Mouse (Mus musculus) layer of hippocampus, adult 18-20 months (tissue): ENCODE measurements at regions not wholly inside any gene's neighbourhood (a gene's known extent, or its start where the extent isn't known, plus 50 kb on each side); places are given as distances from the start of the nearest gene placed in this dataset.
"Not testable (repeated sequence)": the region's sequence is repeated elsewhere in the genome, so short reads cannot be mapped to it uniquely, and the experiment has no call there.

ENCODE experiments used
- DNase-seq, 2 experiments: peaks; one replicate each; pipeline ENCODE4 v3.0.0; 2022; ENCODE audit warnings: low spot score in 2 of 2

DNA sequence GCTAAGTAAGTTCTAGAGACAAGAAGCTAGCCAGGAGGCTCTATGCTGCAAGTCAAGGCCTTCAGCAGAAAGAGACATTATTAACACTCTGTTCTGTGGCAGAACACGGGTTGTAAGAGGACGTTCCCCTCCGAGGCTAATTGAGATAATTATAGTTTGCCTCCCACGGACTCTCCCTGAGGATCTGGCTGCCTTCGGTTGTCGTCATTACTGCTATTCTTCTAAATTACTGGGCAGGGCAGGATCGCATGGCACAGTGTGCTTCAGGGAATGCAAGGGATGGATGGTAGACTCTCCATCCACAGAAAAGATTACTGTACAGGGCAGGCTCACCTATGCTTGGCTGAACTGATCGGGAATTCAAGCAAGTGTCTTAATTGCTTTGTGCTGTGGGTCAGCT is 124.7 kb upstream of the Rgma start:
- peak in 1 of 2 experiments; percentile 8 for DNase-seq

DNA sequence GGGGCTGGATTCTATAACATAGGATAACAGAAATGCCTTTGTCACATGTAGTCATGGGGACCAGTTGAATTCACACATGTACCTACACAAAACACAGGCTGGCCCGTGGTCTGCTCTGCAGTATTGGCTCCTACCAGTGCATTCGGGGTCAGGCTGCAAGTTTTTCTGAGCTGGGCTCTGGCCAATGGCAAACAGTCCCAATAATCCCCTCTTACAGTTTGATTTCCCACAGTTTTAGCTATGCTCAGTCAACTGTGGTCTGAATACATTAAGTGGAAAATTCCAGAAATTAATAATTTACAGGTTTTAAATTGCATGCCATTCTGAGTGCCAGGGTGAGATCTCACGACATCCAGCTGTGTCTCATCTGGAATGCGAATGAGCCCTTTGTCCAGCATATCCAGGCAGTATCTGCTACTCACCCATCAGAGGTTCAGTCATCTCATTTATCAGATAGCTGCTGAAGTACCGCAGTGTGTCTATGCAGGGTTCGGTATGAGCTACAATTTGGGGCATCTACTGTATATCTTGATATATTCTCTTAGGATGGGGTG is 124.0 kb upstream of the Rgma start:
- no peak for DNase-seq

DNA sequence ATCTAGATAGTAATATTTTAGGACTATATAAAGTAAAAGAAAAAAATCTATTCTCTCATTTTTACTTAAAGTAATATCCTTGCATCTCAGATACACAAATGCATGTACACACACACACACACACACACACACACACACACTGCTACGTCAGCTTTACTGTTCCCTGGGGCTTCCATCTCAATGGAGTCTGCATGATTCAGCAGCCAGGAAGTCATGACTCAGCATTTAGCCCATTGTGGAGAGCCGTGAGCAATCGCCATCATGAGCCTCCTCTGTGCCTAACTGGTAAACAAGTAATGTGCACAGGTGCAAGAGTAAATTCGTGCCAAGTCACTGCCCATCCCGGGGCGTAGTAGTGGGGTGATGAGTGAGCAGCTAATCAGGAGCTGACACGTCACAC is 120.3 kb upstream of the Rgma start:
- not testable (repeated sequence) for DNase-seq

DNA sequence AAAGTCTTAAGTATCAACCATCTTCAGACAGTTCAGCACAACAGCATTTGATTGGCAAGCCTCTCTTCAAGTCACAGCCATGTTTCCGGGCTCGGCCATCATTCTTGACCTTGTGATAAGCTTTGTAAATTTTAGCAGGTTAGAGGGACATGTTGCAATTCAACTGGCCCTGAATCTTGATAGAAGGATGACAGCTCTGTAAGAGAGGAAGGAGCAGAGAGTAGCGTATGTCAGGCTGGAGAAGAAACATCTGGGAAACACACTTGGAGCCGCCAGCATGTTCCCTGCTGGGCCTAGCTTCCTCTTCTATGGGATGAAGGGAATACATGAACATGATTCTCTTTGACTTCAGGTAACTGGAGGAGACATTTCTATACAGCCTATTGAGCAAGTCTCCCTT is 115.2 kb upstream of the Rgma start:
- DNase-seq, result no peak

DNA sequence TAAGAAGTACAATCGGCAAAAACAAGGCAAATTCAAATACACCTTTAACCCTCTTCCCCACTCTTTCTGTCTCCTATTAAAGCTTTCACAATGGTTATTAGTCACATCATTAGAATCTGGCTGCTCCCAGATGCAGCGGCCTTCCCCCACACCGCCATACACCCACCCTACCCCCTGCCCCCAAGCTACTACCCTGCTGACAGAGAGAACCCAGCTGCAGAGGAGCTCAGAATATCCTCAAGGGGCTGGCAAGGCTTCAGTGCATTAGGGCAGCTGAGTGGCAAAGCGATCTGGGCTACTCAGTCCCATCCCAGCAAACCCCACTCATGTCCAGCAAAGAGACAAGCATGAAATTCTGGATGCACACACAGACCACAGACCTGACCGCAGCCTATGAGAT is 113.6 kb upstream of the Rgma start:
- no peak for DNase-seq

DNA sequence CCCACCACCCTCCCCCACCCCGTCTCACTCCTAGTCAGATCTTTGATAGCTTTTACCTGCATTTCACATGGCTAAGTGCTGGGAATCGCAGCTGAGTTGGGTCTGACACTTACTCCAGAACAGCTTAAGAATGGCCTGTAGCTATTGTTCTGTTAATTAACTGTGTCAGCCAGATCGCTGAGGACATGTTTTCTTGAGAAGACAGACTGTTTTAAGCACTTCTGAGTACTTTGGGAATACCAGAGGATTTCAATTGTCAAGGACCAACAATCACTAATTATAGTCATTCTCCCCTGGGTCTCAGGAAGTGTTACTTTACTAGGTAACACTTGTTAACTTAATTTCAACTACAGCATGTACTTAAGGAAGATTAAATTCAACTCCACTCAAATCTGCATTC is 112.8 kb upstream of the Rgma start:
- DNase-seq, result no peak

DNA sequence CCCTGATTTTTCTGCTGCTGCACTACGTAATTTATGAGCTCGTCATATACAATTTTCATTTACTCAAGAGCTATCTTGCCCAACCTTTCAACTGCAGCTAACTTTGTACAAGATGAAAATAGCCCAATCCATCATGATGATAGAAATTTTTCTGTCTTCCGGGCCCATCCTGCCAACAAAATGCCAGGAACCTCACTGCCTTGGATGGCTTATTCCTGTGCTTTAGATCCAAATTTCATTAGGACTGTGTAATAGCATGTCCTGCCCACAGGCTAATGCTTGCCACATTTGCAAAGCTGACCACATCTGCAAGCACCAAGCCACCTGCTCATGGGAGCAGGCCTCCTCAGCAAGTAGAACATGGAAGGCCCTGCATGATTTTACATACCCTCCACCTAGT is 105.7 kb upstream of the Rgma start:
- no peak for DNase-seq

DNA sequence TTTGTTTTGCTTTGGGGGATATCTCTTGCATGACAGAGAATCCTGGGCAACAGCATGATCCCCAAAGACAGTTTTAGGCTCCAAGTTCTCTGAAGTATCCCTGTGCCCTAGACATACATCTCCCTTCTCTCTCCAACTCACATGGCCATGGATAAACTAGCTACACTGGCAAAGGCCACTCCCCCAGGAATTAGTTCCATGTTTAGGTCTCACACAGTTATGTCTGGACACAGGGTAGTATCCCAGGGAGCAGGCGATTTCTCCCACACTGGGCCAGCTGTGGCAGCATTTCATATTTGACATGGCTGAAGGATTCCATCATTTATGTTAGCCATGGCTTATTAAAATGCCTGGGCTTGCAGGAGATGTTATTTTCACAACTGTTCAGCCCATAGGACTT is 102.5 kb upstream of the Rgma start:
- DNase-seq, result no peak

DNA sequence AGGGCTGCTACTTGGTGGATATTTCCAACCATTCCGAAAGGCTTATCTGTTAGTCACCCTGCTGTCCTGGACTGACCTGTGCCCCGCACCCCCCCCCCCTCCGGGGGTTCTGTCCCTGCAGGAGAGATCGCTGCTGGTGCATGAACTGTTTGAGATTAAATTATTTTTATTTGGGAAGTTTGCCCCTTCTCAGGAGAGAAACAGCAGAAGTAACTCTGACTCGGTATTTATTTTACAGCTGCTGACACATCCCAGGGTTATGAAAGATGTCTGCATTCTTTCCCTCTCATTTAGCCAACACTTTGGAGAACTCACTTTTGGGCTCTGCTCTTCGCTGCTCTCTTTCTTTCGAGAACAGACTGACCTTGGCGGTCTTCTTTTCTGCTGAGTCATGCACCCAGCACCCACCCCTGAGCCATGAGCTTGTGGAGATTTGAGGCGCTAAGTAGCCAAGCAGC is 99.5 kb upstream of the Rgma start:
- DNase-seq, result no peak

DNA sequence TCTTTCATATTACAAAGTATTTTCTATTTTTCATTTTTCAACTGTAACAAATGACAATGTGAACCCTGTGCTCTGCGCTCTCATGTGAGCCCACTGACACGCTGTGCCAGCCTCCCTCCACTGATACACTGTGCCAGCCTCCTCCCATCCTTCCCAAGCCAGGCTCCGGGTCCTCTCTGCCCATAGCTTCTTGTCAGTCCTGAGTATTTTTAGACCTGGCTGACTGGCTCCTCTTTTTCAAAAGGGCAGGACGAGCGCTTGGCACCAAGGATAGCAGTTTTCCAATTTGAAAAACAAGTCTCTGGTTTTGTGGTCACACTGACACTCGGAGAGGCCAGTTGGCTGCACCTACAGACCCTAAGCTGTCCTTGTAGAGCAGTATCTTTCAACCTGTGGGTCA is 96.7 kb upstream of the Rgma start:
- DNase-seq, result no peak

DNA sequence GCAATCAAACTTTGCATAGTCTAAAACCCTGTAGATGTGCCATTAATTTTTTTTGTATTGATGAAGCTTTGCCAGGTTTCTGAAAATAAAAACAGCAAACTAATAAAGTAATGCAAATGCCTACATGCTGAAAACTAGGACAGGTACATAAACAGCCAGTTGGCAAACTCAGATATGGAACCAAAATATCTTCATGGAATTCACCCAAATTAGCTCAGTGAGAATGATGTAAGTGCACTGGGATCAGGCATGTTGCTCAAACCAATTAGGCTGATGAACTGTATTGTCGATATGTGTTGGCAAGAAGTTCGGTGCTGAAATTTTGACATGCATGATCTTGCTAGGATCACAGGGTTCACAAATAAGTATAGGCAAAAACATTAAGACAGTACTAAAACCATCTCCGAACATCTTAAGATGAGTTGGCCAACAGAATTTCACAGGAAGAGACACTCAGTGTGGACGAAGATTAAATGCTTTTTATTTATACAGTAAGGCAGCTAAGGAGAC is 95.3 kb upstream of the Rgma start:
- DNase-seq, result peak in 1 of 2 experiments; percentile 16

DNA sequence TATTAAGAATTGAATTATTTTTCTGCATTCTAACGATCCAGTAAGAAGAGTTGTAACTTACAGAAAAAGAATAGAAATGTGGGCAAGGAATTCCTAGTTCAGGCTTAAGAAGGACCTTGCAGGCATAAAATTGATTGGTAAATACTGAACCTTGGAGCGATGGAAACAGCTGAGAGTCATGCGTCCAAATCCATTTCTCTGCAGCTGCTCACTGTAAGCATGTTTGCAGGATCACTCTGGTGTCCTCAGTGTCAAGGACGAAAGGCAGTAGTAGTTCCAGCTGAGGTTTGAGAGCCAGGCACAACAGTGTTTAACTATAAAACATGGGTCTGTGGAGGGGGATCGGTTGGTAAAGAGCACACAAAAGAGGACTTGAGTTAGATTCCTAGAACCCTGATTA is 89.1 kb upstream of the Rgma start:
- no peak for DNase-seq

DNA sequence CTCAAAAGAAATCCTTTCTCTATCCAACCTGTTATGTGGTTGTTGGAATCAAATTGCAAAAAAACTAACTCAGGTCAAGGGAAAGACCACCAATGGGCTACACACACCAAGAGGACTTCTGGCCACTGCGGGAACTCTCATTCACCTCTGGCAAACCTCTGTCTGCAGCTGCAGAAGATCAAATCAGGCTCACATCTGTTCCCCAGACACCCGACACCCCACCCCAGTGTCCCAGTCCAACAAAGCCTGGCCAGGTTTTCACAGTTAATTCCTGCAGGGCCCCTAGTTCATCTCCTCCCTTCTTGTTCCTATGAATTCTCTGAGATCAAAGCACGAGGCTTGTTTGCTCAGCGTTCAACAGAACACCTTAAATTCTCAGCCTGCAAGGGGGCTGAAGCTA is 82.0 kb upstream of the Rgma start:
- DNase-seq, result no peak

DNA sequence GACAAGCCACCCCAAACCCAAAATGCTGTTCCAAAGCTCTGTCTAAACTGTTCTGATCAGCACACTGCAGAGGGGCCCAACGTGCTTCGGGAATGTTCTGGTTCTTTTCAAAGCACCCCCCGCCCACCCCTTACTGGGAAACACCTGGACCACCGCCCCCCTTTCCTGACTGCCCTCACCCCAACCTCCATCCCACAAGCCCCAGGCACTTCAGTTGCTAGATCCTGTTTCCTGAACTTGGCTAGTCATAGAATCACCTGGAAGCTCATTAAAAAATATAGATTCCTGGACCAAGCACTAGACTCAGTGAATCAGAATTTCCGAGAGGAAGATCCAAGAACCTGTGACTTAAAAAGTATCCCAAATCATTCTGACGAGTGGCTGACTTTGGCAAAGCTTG is 80.9 kb upstream of the Rgma start:
- no peak for DNase-seq

DNA sequence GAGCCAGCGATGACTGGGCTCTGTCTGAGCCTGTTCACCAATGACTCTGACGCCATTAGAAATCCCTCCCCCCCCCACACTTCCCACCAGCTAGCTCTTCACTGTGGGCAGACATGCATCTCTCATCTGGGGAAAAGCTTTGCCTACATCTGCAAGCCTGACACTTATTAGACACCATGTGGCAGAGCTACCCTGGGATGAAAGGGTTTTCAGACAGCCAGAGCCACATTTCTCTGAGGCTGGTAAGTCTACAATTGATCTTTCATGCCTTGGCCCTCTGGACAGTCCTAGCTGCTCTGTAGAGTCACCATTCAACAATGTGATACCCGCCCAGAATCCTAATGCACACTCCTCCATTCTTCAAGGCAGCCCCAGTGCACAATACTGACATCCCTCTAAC is 72.8 kb upstream of the Rgma start:
- DNase-seq, result peak in 1 of 2 experiments; percentile 26

DNA sequence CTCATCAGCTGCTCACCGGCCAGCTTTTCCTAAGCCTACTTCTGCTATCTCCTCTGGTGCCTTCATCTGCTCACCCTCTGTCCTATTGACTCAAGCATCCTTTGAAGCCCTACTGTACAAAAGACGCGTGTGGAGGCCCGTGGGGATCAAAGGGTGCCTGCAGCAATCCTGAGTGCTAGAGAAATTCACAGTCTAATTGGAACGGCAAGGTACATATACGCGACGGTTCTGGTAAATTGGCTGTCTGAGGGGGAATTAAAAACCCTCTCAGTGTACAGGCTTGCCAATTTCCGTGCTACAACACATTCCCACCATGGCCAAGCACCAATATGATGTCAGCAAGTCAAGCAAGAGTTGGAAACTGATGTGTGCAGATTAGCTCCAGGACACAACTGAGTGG is 71.5 kb upstream of the Rgma start:
- DNase-seq, result no peak

DNA sequence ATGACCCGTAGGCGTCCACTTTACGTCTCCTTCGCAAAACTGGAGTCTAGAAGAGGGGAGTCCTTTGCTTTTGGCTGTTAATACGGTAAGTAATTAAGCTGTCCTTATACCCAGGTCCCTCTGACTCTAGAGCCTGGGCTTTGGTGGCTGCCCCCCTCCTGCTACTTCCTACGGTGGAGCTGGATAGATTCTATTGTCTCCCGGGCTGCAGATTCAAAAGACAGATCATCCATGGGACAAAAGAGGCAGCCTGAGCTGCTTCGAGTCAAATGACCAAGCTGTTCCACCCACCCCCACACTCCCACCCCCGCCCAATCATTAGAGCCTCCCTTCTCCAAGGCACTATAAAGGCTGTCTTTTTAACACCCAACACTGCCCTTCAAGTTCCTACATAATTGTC is 70.5 kb upstream of the Rgma start:
- no peak for DNase-seq

DNA sequence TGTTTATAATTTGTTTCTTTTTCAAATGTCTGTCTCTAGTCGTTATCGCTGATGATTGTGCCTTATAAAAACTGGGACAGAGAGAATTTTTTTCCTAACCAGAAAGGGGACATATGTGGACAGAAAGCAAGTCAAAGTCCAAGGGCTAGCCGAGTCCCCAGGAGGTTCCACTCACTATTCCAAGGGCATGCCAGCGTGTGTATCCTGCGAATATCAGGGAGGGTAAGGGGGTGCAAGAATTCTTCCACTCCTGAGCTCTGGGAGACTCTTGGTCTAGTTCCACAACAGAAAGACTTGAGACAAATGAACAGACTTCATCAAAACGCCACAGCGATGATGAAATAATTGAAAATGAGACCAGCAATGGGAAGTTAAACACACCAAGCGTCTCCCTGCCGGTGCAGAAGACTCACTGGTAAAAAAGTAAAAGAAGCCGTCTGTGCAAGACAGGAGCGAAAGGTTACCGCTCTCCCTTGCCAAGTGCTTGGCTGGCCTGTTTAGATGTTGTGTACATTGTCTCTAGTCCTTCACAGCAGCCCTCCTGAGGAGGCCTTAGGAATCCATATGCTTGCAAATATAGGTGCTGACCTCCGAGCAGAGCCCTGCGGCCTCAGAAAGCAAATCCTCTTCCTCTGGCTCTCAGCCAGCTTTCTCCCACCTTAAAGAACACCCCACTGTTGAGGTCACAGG is 69.9 kb upstream of the Rgma start:
- DNase-seq, result no peak

DNA sequence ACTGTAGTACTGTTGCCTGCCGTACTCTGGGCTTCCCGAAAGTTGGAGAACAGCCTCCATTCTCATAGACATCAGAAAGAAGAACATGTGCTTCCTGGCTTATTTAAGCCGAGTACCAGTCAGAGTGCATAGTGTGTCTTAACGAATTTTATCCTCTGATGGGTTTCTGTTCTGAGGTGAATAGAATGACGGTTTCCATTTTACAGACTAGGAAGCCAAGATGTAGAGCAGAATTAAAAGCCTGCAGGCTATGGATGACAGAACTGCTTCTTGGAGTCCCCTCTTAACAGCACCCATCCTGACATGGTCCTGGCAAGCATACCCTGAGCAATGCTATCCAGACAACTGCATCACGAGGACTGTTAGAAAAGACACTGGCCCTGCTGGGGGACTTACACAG is 69.0 kb upstream of the Rgma start:
- no peak for DNase-seq

DNA sequence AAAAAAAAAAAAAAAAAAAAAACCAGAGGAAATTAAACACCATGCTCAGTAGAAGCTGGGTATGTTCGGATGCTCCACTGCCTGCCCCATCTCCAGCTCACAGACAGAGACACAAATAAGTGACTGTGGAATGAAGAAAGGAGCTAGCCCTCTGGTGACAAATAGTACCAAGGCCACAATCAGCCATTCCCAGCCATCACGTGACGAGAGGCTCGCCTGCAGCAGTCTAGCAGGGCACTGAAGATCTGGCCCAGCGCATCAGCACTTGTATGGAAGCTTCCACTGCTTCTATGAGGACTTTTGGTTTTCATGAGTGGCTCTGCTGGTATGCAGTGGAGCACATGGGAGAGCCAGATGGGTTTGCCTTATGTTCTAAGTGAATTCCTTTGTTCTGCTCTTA is 68.6 kb upstream of the Rgma start:
- DNase-seq, result peak in 1 of 2 experiments; percentile 47

DNA sequence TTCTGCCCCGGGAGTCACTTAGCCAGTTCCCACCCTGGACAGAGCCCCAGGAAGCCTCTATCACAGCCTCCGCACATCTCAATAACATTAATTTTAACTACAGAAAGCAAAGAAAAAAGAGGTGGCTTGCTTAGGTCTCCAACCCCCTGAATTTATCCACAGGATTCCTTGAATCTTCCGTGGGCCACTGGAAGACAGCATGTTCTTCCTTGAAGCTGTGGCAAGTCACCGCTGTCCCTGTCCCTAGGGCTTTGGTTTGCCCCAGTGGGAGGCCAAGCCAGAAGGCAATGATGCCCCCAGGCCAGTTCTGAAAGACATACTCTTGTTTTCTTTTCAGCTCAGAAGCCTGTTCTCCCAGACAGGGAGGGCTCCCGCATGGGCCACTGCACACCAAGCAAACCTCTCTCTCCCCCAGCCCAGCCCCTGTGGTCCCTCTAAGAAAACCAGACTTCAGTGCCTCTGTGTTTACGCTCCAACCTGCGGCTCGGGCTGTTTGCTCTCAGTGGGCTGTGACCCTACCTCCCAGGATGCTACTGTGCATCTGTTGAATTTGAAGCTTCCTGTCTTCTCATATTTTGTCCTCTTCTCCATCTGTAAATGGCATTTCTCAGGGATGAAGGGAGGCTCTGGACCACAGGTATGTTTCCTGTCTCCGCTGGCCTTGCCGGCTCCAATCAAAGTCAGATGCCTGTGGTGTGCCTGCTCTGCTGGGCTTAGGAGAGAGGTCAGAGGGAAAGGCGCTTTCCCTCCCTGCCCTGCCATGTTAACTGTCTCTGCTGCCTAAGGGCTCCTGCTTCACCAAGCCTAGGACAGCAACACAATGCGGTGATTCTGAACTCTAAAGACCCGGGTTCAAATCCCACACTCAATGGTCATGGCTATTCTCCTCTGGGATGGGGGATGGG is 67.5 kb upstream of the Rgma start:
- no peak for DNase-seq

DNA sequence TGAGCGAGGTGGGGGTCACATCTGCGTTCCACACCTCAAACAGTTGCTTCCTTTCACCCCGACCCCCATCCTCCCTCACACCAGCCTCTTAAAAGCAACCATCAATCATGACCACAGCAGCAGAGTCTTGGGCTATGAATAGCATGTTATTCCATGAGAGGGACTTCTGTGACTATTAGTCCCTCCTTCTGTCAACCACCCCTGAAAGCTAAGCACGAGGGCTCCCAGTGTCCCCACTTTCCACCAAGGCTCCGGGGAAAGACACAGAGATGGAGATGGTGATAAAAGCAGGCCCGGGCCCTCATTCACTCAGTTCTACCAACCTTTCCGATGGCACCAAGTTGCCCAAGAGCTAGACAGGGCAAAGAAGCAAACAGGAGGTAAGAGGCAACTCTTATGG is 66.3 kb upstream of the Rgma start:
- DNase-seq, result no peak
